Mouse (Mus musculus): Measurements from ENCODE around the gene Thbs3.

DNA sequence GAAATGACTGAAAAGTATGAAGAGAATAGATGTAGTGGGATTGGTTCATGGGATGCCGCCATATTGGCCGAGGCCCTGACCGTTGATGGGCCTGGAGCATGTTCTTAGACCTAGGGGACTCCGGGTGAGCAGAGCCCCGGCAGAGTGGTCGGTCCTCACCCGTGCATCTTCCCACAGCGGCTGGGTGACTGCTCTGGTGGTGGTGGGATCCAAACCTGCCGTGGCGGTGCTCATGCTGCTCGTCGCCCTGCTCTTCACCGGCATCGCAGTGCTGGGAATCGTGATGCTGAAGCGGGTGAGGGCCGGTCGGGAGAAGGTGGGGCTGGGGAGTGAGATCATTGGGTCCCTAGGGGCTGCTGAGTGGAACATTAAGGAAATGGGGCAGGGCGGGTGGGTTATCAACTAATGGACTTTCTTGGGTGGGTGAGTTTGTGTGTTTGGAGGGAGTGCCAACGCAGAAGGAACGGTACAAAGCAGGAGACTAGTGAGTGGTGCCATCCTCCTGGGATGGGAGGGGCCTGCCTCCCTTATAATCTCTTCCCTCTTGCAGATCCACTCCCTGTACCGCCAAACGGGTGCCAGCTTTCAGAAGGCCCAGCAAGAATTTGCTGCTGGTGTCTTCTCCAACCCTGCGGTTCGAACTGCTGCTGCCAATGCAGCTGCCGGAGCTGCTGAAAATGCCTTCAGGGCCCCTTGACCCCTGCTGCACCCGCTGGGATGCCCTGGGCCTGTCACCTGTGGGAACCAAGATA lies 33.1 kb upstream of the Thbs3 start:
- TF ChIP-seq CTCF (IDR thresholded peaks at IDR 0.05; ENCODE audit: low read depth, low read length): no peak
- no peak for TF ChIP-seq POLR2A (IDR thresholded peaks at IDR 0.05; ENCODE audit: borderline replicate concordance, low read depth, low read length)

All from bone marrow macrophage, adult 2 months (primary cell).